Mouse (Mus musculus) c-Kit-positive CD71-negative TER-119-negative erythroid progenitor cells, embryonic 14.5 days (primary cell): Measurements from ENCODE around the gene Phldb3.
A peak's percentile ranks its signal among the peaks of the same experiment; 100 is the strongest.

Experiments used
- DNase-seq: peaks from one replicate; pipeline ENCODE4 v3.0.0-alpha.2; 2013; ENCODE audit warnings: low read depth

Phldb3 gene

GRCm38 (mm10) chr7:24630116-24630880 is 19.7 kb downstream of the Phldb3 start:
- DNase-seq = no peak

- DNase-seq = no peak
Measured at GRCm38 (mm10) chr7:24636264-24636663, 25.7 kb downstream of the Phldb3 start, which contains the start of gene Lypd3. Gene Lypd3, plus strand, starts transcription at chr7:24636550.

DNA sequence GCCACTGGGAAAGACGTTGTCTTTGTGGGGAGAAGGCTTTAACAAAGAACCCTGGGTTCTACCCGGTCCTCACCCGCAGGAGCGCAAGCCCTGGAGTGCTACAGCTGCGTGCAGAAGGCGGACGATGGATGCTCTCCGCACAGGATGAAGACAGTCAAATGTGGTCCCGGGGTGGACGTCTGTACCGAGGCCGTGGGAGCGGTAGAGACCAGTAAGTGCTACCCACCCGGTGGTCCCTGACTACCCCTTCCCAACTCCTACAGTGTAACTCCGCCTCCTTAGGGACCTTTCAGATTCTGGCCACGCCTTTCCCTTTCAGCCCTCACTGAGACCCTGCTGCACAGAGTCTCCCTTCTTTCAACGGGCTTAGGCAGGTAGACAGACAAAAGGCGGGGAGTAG is 26.5 kb downstream of the Phldb3 start:
- no peak for DNase-seq

GRCm38 (mm10) chr7:24638026-24638856 is 27.7 kb downstream of the Phldb3 start:
- no peak for DNase-seq

GRCm38 (mm10) chr7:24640450-24640849 is 29.9 kb downstream of the Phldb3 start:
- DNase-seq = no peak

GRCm38 (mm10) chr7:24642491-24642890 is 31.9 kb downstream of the Phldb3 start:
- DNase-seq = peak; percentile 64

- no peak for DNase-seq
Measured at GRCm38 (mm10) chr7:24644492-24644891, 33.9 kb downstream of the Phldb3 start.

GRCm38 (mm10) chr7:24644996-24645395 is 34.4 kb downstream of the Phldb3 start:
- no peak for DNase-seq

DNA sequence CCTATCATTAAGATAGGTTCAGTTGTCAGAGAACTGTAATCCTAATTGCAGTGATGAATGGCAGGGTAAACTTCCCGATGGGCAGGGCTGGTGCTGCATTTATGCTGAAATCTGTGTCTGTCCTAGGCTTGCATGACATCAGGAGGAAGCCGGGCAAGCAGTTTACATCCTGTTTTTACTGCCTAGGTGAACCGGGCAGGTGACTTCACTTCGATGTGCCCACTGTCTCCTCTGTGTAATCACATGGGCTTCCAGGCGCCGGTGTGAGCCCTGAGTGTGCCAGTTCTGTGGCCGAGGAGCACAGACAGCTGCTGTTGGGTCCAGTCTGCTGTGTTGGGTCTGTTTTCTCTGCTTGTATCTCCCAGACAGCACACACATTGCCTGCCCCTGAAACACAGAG is 35.9 kb downstream of the Phldb3 start:
- no peak for DNase-seq

DNA sequence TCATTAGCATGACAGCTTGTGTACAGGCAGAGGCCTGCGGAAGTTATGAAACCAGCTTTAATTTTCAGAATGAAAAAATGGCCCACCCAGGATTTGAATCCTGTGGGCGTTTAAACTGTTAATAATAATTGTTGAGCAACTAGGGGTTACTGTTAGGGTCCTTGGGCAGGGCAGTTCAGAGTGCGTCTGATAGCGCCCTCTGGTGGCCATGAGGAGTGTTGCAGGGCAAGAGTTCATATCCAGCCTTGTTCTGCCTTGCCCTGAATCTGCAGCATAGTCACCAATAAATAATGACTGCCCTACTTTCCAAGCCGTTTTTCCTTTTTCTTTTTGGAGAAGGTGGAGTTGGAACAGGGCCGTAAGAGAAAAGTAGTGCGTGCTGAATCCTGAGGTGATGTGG is 43.1 kb downstream of the Phldb3 start:
- peak; percentile 61 for DNase-seq

GRCm38 (mm10) chr7:24659737-24660357 is 49.3 kb downstream of the Phldb3 start:
- no peak for DNase-seq

DNA sequence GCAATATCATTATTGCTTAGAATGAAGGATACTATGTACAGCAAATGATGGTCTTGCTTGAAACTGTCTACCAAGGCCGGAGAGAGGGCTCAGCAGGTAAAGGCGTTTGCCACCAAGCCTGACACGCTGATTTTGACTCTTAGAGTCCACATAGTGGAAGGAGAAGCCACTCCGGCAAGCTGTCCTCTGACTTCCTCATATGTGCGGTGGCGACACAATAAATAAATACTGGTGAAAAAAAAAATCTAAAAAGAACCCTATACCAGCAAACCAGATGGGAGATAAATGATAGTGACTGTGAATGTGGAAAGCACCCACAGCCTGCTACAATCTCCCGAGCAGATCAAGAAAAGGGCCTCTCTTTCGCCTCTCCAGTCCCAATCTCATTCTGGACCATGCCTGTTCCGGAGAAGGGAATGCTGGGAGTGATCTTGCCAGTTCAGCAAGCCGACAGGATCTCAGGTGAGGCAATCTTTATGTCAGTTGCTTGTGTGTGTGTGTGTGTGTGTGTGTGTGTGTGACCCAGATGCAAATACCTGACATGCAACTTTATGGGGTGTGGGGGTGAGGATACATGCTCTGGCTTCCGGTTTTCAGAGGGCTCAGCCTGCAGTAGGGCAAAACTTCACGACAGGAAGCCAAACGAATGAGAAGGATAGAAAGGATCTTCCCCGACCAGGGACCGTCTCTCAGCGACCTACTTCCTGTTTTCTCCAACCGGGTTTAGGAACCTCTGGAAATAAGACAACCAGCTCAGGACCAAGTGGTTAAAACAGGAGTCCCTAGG is 50.7 kb downstream of the Phldb3 start:
- DNase-seq = no peak

DNA sequence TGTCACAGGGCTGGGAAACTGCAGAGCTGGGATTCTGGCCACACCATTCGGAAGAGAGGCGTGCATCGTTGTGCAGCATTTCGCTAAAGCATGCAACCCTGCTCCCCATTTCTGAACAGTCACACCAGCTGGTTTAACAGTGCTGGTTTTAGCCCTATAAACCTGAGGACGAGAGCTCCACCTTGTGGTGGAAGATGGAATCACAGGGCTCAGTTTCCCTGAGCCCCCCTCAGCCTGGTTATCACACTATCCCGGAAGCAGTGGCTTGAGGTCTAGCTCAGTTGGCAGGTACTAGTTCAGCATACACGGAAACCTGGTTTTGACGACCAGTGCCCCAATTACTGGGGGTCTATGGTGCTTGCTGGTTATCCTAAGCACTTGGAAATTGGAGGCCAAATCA is 52.0 kb downstream of the Phldb3 start:
- peak; percentile 85 for DNase-seq

DNA sequence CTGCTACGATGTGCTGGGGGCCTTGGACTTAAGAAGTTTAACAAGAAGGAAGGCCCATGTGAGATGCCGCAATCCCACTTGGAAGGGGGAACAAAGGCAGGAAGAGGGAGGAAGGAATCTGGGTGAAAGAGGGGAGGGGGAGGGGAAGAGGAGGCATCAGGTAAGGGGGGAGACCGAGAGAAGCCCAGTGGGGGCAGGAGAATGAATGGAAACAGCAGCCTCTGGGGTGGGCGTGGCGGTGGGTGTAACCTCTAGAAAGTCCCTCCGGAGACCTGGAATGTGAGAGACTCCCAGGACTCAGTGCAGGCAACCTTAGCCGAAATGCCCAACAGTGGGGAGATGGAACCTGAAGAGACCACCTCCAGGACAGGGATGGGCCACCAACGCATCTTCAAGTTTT is 53.7 kb downstream of the Phldb3 start:
- no peak for DNase-seq

DNA sequence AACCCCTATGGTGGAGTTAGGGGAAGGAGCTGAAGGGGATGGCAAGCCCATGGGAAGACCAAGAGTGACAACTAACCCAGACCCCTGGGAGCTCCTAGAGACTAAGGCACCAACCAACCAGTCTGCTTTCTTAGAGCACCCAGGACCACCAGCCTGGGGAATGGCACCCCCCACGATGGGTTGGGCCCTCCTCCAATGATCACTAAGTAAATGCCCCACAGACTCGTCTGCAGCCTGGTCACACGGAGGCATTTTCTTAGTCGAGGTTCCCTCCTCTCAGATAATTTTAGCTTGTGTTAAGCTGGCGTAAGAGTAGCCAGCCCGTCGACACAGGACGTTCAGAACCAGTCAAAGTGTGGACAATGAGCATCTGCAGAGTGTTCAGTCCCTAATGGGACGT is 54.4 kb downstream of the Phldb3 start:
- DNase-seq = no peak

DNA sequence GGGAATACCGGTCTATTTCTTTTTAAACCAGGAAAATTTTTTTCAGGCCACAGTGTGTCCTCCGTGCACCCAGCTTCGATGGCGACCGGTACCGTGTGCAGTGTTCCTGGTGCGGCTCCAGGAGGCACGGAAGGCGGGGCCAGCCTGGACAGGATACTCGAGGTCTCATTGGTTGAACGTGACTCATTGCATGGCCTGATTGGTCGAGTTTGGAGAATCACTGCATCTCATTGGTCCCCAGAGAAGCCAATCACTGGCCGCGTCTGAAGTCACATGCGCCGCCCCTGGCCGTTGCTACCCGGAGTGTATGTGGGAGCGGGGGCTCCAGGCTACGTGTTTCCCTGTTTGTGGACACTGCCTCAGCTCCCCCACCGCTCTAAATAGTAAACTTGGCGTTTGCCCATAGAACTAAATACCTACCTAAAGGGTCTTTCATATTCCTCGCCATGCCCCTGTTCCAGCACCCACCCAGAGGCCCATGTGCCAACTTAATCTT is 61.4 kb downstream of the Phldb3 start:
- no peak for DNase-seq

DNA sequence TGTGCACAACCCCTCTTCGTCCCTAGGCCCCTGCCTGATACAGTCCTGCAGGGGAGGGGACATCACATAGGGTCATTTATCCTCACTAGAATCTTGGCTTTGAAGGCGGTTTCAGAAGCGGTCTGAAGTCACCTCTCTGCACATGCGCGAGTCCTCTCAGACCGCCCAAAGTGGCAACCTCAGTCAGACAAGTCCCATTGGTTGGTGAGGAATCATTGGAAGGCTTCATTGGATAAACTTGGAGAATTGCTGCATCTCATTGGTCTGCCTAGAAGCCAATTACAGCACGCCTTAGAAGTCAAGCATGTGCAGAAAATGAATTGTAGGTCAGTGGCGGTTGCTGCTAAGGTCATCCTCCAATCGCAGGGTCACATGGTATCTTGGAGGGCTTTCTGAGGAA is 66.0 kb downstream of the Phldb3 start, which contains the start of gene Tex101:
Gene Tex101 (minus strand): TSS at position 101 of the 400 bp plus-strand sequence.
- no peak for DNase-seq
